Mouse (Mus musculus): ENCODE results near the gene Pde7b.

The Pde7b gene

DNA sequence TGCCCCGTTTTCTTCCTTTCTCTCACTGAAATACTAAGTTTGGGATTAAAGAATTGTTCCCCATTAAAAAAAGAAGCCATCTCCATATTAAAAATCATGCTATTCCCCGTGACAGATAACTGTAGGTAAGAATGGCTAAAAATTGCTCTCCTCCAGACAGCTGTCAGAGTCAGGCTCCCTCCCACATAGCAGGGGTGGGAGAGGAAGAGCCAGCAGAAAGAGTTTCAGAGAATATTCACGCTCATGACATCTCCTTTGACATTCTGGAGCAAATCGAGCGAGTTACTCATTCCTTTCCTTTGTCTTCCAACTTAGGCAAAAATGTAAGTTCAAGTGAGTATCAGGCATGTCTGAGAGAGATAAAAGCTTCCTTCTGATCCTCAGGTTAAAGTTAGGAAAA lies 8.7 kb upstream of the Pde7b start:
- no peaks in the 10 kb centered on the region for H3K36me3 ChIP-seq (ENCODE audit: control insufficient read depth, insufficient read depth, low read length, poor library complexity, severe bottlenecking)
- DNase-seq (ENCODE audit: low read depth, low spot score), result no peak
- no peaks in the 10 kb centered on the region for H3K27me3 ChIP-seq (ENCODE audit: control insufficient read depth, insufficient read depth, low read length, poor library complexity, severe bottlenecking)

GRCm38 (mm10) chr10:20732180-20732579 lies 7.3 kb upstream of the Pde7b start:
- Histone ChIP-seq H3K36me3 (ENCODE audit: control insufficient read depth, insufficient read depth, low read length, poor library complexity, severe bottlenecking) (no peaks in the 10 kb centered on the region), H3K27me3 (ENCODE audit: control insufficient read depth, insufficient read depth, low read length, poor library complexity, severe bottlenecking) (no peaks in the 10 kb centered on the region)
- DNase-seq (ENCODE audit: low read depth, low spot score), result no peak

DNA sequence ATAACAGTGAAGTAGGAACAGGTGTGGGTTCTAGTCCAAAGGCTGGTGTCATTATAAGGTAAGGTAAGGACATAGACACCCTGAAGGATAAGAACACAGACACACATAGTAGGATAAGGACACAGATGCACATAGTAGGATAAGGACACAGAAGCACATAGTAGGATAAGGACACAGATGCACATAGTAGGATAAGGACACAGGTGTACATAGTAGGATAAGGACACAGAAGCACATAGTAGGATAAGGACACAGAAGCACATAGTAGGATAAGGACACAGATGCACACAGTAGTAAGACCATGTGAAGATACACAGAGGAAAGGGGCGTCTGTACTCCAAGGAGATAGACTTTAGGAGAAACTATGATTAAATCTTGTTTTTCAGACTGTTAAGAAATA lies 5.2 kb upstream of the Pde7b start:
- Histone ChIP-seq H3K27me3 (ENCODE audit: control insufficient read depth, insufficient read depth, low read length, poor library complexity, severe bottlenecking) (no peaks in the 10 kb centered on the region), H3K36me3 (ENCODE audit: control insufficient read depth, insufficient read depth, low read length, poor library complexity, severe bottlenecking) (no peaks in the 10 kb centered on the region)
- DNase-seq (ENCODE audit: low read depth, low spot score), result no peak

DNA sequence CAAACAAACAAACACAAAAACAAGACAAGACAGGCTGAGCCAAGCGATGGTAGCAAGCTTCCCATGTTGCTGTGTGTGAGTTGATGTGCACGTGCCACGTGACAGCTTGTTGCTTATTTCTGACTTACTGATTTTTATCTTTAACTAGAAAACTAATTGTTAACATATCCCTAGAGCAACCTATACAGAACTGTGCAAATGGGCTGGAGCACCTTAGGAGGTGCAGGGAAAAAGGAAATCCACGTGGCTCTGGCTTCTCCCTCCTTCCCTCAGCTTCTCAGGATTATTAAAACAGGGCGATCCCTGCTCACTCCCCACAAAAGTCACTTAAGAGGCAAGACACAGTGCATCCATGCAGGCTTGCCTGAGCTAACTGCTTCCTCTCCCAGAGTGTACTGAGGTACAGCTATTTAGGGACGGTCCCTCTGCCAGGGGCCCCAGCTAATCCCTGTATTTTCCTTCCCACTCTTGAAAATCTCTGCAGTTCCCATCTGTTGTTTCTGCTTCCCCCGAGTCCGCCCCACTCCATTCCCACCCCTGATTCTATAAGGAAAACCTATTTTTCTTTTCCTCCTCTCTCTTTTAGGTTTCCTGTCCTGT lies 606 bp upstream of the Pde7b start:
- H3K36me3 ChIP-seq (ENCODE audit: control insufficient read depth, insufficient read depth, low read length, poor library complexity, severe bottlenecking), result no peaks in the 10 kb centered on the region
- H3K27me3 ChIP-seq (ENCODE audit: control insufficient read depth, insufficient read depth, low read length, poor library complexity, severe bottlenecking), result no peaks in the 10 kb centered on the region
- no peak for DNase-seq (ENCODE audit: low read depth, low spot score)

GRCm38 (mm10) chr10:20724451-20724850 lies 427 bp downstream of the Pde7b start:
- H3K27me3 ChIP-seq (ENCODE audit: control insufficient read depth, insufficient read depth, low read length, poor library complexity, severe bottlenecking), result no peaks in the 10 kb centered on the region
- DNase-seq (ENCODE audit: low read depth, low spot score), result peak; percentile 20
- H3K36me3 ChIP-seq (ENCODE audit: control insufficient read depth, insufficient read depth, low read length, poor library complexity, severe bottlenecking), result no peaks in the 10 kb centered on the region

GRCm38 (mm10) chr10:20723962-20724361 lies 916 bp downstream of the Pde7b start:
- Histone ChIP-seq H3K36me3 (ENCODE audit: control insufficient read depth, insufficient read depth, low read length, poor library complexity, severe bottlenecking) (no peaks in the 10 kb centered on the region), H3K27me3 (ENCODE audit: control insufficient read depth, insufficient read depth, low read length, poor library complexity, severe bottlenecking) (no peaks in the 10 kb centered on the region)
- DNase-seq (ENCODE audit: low read depth, low spot score), result no peak

- Histone ChIP-seq H3K36me3 (ENCODE audit: control insufficient read depth, insufficient read depth, low read length, poor library complexity, severe bottlenecking) (no peaks in the 10 kb centered on the region), H3K27me3 (ENCODE audit: control insufficient read depth, insufficient read depth, low read length, poor library complexity, severe bottlenecking) (no peaks in the 10 kb centered on the region)
- no peak for DNase-seq (ENCODE audit: low read depth, low spot score)
These were observed 1.4 kb downstream of the Pde7b start for GRCm38 (mm10) chr10:20723521-20723915.

DNA sequence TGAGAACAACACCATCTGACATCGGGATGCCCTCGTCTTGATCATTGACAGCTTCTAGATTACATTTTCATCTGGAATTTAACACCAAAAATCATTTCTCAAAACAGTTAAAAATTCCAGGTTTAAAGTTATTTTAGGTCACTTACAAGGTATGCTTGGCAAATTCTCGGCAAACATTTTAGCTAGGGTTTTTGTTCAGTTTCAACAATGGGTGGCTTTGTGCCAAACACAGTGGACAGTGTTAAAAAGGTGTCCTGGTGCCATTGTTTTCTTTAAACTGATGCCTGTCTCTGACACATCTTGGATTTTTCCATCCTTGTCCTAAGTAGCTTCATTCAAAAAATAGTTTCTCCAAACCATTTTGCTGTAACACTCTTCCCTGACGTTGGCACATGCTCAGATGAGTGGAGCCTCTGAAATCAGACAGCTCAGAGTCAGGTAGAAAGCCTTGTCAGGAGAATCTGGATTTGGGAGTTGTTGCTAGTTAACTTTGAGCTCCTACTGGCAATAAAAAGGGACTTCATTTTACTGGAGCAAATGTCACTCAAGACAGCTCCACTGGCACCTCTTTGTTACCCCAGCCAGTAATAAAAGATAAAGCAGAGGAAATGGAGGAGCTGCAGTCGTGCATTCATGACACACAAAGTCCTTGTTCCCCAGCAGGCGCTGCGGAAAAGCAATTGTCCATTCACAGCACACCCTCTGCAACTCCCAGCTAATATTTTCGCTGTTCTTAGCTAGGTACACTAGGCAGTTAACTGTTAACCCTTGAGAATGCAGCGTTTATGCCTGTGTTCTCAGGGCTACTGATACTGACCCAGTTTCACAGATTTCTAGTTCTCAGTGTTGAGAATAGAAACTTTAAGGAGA lies 2.0 kb downstream of the Pde7b start:
- Histone ChIP-seq H3K36me3 (ENCODE audit: control insufficient read depth, insufficient read depth, low read length, poor library complexity, severe bottlenecking) (no peaks in the 10 kb centered on the region), H3K27me3 (ENCODE audit: control insufficient read depth, insufficient read depth, low read length, poor library complexity, severe bottlenecking) (no peaks in the 10 kb centered on the region)
- no peak for DNase-seq (ENCODE audit: low read depth, low spot score)

DNA sequence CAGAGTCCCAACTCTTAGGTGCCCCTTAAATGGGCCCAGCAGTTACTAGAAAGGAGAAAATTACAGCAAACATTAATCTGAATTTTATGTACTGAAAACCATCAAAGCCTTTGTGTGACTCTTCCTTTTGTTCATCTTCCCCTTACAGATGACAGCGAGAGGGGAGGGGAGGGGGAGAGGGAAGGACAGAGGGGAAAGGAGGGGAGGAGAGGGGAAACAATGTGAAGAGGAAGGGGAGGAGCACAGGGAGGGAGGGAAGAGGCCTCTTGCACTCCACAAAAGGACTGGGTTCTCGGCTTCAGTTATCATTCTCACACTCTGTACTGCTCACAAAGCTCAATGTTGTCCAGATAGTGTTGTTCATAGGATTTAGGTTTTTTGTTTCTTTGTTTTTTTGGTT lies 5.7 kb downstream of the Pde7b start:
- DNase-seq (ENCODE audit: low read depth, low spot score), result no peak
- Histone ChIP-seq H3K27me3 (ENCODE audit: control insufficient read depth, insufficient read depth, low read length, poor library complexity, severe bottlenecking) (no peaks in the 10 kb centered on the region), H3K36me3 (ENCODE audit: control insufficient read depth, insufficient read depth, low read length, poor library complexity, severe bottlenecking) (no peaks in the 10 kb centered on the region)

DNA sequence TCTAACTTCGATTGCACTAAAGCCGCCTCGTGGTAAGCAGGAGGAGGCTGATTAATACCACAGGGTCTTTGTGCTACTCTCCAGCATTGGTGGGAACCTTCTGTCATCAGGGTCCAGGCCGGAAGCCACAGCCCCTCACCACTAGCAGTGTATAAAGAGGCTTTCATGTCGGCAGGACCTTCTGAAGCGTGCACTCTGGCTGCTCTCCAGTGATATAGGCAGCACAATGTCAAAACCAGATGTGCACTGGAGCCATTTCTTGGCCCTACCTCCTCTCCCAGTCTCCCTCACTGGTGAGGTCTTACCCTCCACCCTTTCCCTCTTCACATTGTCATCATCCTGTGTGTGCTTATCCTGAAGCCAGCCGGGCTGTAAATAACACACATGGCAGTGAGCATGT lies 24.2 kb downstream of the Pde7b start:
- DNase-seq (ENCODE audit: low read depth, low spot score), result no peak

GRCm38 (mm10) chr10:20699874-20700273 lies 25.0 kb downstream of the Pde7b start:
- no peaks in the 10 kb centered on the region for H3K27me3 ChIP-seq (ENCODE audit: control insufficient read depth, insufficient read depth, low read length, poor library complexity, severe bottlenecking)
- DNase-seq (ENCODE audit: low read depth, low spot score), result no peak
- no peaks in the 10 kb centered on the region for H3K36me3 ChIP-seq (ENCODE audit: control insufficient read depth, insufficient read depth, low read length, poor library complexity, severe bottlenecking)

More for the DNA sequence above, 24.2 kb downstream of the Pde7b start:
- Histone ChIP-seq H3K36me3 (ENCODE audit: control insufficient read depth, insufficient read depth, low read length, poor library complexity, severe bottlenecking) (no peaks in the 10 kb centered on the region), H3K27me3 (ENCODE audit: control insufficient read depth, insufficient read depth, low read length, poor library complexity, severe bottlenecking) (no peaks in the 10 kb centered on the region)

DNA sequence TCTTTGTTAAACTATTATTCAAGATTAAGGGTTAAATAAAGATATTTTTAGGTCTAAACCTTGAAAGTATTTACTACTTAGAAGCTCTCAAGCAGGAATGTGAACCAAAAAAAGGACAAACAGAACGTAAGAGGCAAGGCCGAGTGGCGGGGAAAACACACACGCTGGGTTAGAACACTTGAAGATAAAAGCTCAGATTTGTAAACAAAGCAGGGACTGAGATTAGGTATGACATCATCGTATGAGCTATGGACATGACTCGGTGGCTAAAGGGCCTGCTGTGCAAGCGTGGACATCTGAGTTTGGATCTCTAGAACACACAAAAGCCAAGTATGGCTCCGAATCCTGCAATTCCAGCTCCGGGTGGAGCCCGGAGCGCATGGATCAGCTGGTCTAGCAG lies 29.2 kb downstream of the Pde7b start:
- DNase-seq (ENCODE audit: low read depth, low spot score), result no peak
- Histone ChIP-seq H3K36me3 (ENCODE audit: control insufficient read depth, insufficient read depth, low read length, poor library complexity, severe bottlenecking) (no peaks in the 10 kb centered on the region), H3K27me3 (ENCODE audit: control insufficient read depth, insufficient read depth, low read length, poor library complexity, severe bottlenecking) (no peaks in the 10 kb centered on the region)

DNA sequence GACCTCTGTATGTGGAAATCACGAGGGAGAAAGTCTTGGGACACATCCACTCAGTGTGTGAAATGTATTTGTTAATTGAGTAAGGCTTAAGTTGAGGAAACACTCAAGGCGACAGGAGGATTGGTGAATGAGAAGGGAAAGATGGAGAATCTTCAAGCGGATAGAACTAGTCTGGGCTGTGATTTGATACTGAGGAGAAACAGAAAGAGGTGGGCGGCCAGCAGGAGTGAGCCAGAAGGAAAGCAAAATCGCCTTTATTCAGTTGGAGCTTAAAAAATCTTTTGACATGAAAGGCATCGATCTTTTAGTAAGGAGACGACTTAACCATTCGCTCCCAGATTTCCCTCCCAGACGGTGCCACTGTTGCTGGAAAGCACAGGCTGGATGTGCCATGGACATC lies 34.9 kb downstream of the Pde7b start:
- no peaks in the 10 kb centered on the region for H3K36me3 ChIP-seq (ENCODE audit: control insufficient read depth, insufficient read depth, low read length, poor library complexity, severe bottlenecking)
- no peak for DNase-seq (ENCODE audit: low read depth, low spot score)
- no peaks in the 10 kb centered on the region for H3K27me3 ChIP-seq (ENCODE audit: control insufficient read depth, insufficient read depth, low read length, poor library complexity, severe bottlenecking)

DNA sequence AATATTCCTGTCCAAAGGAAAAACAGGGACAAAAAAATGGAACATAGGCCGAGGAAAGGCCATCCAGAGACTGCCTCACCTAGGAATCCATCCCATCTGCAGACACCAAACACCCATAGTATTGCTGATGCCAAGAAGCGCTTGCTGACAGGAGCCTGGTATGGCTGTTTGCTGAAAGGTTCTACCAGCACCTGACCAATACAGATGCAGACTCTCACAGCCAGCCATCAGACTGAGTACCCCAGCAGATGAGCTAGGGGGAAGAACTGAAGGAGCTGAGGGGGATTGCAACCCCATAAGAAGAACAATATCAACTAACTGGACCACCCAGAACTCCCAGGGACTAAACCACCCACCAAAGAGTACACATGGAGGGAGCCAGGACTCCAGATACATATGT lies 40.7 kb downstream of the Pde7b start:
- no peak for DNase-seq (ENCODE audit: low read depth, low spot score)
- Histone ChIP-seq H3K27me3 (ENCODE audit: control insufficient read depth, insufficient read depth, low read length, poor library complexity, severe bottlenecking) (no peaks in the 10 kb centered on the region), H3K36me3 (ENCODE audit: control insufficient read depth, insufficient read depth, low read length, poor library complexity, severe bottlenecking) (no peaks in the 10 kb centered on the region)

DNA sequence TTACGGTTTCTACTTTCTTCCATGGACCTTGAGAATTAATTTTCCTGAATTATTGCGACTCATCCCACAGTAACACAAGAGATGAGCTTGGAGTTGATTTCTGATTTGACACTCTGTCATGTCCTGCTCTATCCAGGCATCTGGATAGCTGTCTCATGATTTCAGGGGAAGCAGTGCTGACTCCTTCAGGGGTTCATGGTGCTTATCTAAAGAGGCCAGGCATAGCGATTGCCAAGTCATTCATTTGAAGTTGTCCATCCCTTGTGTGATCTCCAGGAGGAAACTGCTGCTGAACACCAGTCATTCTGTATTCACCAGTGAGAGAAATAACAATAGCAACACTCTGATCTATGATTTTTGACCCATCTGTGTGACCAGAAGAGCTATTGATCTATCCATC lies 43.9 kb downstream of the Pde7b start:
- H3K27me3 ChIP-seq (ENCODE audit: control insufficient read depth, insufficient read depth, low read length, poor library complexity, severe bottlenecking), result no peaks in the 10 kb centered on the region
- H3K36me3 ChIP-seq (ENCODE audit: control insufficient read depth, insufficient read depth, low read length, poor library complexity, severe bottlenecking), result no peaks in the 10 kb centered on the region
- no peak for DNase-seq (ENCODE audit: low read depth, low spot score)

Data from splenic B cell, adult 2 months (primary cell).